Mouse (Mus musculus): ENCODE data around the gene Zim1.

DNA sequence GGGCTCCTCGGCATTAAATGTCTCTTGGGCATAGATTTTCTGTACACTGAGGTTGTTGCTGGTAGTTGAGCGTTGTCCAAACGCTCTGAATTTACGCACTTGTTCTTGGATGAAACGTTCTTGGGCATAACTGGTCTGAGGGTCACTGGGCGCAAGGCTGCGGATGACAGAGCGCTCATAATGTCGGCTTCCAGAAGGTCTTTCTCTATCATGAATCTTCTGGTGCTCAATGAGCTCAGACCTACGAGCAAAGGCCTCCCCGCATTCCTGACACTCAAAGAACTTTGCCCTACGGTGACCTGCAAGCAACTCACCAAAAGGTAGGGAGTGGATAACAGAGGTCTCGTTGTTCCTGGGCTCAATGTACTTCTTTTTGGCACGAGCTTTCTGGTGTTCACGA, 13.1 kb upstream of the Zim1 start:
- TF ChIP-seq EP300 (IDR thresholded peaks at IDR 0.05; ENCODE audit: low read depth), result no peak
- no peak for TF ChIP-seq CTCF (IDR thresholded peaks at IDR 0.05; ENCODE audit: low read depth)
